Mouse (Mus musculus): Measurements from ENCODE around the gene Atoh7.

Gene Atoh7

DNA sequence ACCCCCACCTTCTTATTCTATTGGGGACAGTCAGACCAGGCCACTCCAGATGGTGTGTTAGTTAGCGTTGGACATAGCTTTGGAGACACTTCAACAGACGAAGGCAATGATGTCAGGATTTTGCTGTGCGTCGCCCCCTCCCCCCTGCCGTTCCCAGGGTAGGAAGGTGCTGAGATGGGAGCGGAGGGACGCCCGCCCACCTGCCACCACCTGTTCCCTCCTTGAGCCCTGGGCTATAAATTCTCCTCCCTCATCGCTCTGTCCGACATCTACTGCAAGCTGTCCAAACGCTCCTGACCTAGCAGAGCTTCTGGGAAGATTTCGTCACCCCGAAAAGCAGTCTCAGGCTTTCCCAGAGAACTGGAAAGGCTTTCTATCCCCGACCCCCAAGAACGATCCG lies at the start of gene Atoh7:
Gene Atoh7 (plus strand): TSS at position 131 of the 400 bp plus-strand sequence.
- peak; percentile 41 for DNase-seq (ENCODE audit: low read depth, low spot score)

DNA sequence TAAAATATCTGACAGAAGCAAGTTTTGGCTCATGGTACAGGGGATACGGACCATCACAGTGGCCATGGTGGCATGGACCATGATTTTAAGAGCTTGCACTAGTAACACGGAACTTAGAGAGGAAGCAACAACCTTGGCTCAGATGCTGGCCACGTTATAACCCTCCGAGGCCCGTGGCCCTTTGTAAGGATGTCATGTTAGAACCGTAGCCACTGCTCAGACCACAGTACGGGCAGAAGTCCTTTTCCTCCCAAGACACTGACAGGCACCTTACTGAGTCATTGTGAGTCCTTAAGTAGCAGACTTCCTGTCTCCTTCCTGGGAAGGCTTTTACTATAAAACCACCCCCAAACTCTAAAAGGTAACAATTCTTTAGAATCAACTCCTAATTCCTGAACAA lies 48.2 kb upstream of the Atoh7 start:
- DNase-seq (ENCODE audit: low read depth, low spot score): no peak

DNA sequence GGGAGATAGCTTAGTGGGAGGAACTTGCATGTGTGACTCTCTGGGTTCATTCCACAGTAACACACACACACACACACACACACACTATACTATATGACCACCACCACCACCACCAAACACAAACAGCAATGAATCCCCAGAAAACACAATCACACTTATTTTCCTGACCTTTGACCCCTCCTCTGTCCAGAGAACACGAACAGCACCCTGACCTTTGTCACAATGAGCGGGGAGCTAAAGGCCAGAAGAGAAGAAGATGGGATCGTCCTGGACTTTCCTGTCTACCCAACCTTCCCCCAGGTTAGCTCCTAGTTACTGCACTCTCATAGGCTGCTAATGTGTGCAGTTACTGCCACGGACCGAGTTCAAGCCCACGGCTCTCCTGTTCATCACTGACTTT lies 47.4 kb upstream of the Atoh7 start:
- DNase-seq (ENCODE audit: low read depth, low spot score): no peak

DNA sequence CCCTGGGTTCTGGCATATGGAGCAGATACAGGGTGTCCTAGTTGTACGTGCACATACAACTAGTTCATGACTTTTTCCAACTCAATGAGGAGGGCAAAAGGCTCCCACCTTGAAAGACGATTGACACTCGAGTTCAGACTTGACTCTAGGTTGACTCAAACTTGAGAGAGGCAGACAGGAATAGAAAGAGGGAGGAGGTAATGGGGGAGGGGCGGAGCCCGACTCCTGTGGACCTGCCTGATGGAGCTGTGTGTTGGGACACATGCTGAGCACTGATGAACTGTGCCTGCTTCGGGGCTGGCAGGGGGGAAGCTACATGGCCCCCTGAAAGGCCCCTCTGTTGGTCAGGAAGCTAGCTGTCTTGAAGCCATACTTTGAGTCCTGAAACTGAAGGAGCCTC lies 46.4 kb upstream of the Atoh7 start:
- DNase-seq (ENCODE audit: low read depth, low spot score): peak; percentile 46

DNA sequence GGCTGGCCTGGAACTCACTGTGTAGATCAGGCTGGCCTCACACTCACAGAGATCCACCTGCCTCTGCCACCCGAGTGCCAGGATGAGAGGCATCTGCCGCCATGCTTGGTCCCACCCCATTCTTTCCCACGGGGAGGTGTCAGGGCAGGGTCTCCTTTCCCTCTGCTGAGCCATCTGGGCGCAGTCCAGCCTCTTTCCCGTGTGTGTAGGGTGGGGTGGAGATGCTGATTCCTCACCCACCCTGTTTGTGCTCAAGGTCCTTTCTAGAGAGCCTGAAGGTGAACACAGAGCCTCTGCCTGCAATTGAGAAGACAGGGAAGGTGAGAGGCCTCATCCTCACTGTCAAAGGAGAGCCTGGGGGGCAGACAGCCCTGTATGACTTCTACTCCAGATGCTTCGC lies 45.4 kb upstream of the Atoh7 start:
- DNase-seq (ENCODE audit: low read depth, low spot score): peak; percentile 58

DNA sequence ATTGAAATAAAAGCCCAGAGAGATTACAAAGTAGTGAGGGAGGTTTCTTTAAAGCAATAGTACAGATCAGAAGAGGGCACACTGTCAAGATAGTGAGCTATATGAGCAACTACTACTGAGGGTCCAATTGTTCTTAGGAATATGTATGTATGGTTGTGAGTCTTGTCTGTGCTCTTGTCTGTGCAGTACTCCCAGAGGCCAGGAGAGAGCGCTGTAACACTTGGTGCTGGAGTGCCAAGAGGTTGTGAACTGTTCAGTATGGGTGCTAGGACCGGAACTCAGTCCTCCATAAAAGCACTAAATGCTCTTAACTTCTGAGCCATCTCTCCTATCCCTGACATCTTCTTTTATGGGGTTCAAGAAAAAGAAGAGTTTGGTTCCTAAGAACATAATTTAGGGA lies 44.9 kb upstream of the Atoh7 start:
- peak; percentile 70 for DNase-seq (ENCODE audit: low read depth, low spot score)

DNA sequence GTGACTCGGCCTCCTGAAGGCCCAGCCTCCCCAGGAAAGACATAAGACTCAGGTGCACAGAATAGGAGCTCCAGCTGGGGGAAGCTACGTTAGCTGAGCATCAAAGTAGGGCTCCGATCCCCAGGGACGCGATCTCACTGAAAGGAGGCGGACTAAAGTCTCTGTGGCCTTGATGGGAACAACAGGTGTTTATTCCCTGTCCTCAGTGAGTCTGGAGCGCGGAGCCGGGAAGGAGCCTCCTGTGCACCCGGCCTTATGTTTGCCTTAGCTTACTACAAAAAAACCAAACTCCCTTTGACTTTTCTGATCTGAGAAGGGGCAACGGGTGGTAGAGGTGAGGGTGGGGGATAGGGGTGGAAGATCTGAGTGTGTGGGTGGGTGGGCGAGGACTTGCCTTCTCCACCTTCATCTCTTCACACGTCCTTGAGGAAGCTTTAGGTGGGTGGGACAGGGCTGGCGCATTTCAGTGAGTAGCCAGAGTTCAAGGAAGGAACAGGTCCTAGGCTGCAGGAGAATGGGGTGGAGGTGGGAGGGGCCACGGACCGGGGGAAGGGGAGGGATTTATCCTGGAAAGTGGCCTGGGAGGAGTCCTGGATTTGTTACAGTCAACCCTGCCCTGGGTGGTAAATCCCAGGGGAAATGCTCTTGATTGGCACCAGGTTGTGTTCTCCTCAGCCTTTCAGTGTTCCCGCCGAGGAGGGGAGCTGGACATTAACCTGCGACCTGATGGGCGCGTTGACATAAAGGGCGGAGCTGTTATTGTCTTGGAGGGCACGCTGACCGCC lies 42.3 kb upstream of the Atoh7 start:
- DNase-seq (ENCODE audit: low read depth, low spot score): peak; percentile 82

DNA sequence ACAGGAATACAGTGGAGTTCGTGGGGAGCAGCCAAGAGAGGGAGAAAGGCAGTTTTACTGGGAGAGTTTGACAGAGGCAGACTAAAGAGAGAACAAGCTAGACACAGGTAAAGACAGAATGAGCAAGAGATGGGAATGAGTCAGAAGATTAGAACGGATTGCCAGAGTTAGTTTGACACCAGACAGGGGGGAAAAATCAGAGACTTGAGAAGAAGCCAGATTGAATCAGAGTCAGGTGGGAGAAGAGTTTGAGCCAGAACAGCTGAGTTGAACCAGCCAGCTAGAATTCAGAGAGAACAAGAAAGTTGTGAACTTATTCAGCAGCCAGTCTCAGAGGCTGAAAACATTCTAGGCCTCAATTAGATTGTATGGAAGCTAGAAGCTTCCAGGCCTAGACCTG lies 39.6 kb upstream of the Atoh7 start, which contains the start of gene Pbld1:
Gene Pbld1 (plus strand): TSS at position 301 of the 400 bp plus-strand sequence.
- no peak for DNase-seq (ENCODE audit: low read depth, low spot score)

DNA sequence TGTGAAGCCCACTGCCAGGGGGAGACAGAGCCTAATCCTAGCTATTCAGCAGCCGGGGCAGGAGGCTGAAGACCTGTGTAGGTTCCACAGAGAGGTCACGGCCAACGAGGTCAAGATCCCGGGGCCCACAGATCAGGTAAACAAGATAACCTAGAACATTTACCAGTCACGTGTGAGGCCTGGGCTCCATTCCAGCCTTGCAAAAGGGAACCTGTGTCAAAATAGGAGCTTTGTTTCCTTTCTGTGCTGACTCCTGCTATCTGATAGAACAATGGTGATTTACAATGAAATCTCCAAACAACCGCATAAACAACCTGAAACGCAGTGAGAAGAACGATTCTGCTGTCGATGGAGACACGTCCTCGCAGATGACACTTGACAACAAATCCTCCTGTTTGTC lies 39.0 kb upstream of the Atoh7 start:
- no peak for DNase-seq (ENCODE audit: low read depth, low spot score)

DNA sequence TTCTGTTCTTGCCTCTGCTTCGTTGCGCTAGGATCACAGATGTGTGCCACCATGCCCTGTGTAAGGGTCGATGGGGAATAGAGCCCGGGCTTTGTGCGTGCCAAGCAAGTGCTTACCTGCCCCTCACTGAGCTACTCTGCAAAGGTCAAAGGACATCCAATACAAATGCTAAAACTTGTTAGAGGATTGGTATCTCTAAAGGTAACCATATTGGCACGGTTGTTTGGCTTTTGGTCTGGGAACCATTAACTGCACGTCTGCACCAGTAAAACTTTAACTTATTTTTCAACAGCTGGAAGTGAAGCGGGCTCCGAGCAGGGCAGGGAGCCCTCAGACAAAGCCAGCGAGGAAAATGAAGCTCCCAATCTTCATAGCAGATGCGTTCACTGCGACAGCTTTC lies 38.2 kb upstream of the Atoh7 start:
- DNase-seq (ENCODE audit: low read depth, low spot score): no peak

DNA sequence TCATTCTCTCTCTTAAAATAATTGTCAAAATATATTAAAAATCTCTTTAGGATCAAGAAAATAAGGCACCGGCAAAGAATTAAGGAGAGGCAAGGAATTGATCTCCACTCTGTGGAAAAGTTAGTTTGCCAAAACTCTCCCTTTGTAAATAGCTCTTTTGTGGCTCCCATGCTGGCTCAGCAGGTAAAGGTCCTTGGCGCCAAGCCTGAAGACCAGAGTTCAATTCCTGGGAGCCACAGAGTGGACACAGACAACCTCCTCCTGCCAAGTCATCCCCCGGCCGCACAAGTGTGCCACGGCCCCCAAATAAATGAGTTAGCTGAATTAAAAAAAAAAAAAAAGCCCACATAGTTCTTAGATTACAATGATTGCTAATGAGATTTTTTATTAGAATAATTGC lies 36.8 kb upstream of the Atoh7 start:
- DNase-seq (ENCODE audit: low read depth, low spot score): no peak

DNA sequence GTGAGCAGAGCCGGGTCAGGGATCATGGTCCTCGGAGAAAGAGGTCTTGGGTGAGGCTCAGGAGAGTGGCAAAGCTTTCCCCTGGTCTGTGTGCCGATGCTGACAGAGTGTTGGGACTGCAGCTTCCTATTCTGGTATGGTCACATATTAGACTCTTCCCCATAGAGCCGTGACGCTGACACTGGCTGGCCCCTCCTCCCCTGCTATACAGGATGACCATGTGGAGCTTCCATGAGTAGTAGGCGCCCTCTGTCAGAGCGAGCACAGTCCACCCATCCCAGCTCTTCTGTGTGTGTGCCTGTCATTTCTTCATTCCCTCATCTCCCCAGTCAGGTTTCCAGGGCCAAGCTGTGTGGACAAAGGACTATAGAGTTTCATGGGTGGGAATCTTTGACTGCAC lies 36.1 kb upstream of the Atoh7 start:
- no peak for DNase-seq (ENCODE audit: low read depth, low spot score)

DNA sequence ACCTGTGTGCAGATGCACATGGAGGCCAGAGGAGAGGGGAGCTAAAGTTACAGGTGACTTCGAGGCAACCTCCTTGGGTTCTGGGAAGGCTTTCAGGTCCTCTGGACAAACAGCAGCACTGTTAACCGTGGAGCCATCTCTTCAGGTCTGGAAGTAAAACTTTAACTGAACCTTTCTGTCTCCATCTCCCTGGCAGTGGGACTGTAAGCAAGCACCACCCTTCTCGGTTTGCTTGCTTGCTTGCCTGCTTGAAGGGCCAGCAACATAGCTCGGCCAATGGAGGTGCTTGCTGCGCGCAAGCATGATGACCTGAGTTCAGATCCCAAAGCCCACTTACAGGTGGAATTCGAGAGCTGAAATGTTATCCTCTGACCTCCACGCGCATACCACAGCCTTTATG lies 34.9 kb upstream of the Atoh7 start:
- no peak for DNase-seq (ENCODE audit: low read depth, low spot score)

DNA sequence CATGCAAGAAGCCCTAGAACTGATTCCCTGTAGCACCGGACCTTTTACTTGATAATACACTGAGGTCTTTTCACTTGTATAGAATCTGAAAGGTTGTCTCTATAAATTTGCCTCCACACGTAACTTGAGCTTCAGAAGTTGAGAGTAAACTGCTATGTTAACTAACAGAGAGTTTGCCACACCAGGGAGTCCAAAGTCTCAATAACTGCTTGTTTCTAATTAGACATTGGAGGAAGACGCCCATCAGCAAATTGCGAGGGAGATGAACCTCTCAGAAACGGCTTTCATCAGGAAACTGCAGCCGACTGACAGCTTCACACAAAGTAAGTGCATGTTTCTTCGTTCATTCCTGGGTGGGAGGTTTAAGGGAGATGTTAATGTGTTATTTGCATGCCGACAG lies 33.9 kb upstream of the Atoh7 start:
- DNase-seq (ENCODE audit: low read depth, low spot score): no peak

DNA sequence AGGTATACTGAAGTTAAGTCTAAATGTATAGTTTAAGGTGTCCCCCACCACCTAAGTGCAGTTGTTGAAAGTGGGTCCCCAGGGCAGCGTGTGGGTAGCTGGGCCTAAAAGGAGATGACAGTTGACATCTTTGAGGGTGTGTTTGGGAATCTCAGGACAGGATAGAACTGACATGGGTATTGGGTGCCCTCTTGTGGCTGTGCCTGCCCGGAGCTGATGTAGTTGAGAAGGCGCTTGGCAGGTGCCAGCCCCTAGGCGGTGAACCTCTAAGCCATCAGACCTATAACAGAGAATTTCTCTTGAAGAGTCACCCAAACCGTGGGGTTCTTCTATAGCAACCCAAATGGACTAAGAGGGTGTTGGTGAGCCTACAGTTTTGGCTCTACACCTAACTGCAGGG lies 33.5 kb upstream of the Atoh7 start:
- peak; percentile 79 for DNase-seq (ENCODE audit: low read depth, low spot score)

DNA sequence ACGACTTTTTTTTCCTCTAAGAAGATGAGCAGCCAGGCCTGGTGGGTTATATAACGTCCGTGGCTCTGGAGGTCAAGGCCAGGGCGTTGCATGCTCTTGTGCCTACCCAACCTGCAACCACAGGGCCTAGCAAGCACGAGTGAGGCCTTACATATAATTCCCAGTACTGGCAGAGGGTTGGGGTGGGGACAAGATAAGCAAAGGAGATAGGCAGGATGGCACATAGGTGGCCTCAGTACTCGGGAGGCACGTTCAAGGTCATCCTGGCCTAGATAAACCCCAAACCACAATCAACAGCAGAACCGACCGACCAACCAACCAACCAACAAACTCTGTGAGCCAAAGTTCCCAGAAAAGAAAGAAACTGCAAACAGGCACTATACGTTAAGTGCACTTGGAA lies 13.1 kb upstream of the Atoh7 start:
- DNase-seq (ENCODE audit: low read depth, low spot score): no peak

DNA sequence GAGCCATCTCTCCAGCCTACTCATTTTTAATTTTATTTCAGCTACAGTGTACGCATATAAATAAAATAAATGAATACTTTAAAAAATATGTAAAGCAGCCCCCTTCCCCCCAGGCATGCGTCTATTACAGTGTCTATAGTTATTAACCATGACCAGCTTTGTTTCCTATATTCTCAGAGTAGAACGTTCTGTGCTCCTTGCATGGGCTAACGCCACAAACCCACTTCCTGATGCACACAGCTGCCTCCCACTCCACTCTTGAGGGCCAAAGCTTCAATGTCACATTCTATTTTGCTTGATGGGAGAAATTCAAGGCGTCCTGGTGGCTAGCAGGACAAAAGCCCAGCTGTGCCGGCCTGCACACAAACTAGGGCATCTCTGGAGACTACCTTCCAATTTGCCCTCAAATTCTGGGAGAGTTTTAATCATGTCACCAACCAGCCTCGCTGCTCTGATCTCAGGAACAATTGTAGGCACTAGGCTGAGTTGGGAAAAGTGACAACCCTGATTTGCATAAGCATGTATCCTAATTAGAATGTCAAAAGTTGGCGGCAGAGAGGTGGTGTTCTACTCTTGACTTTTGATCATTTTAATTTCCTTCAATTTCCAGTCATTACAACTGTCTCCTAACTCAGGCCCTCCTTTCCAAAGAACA lies 10.2 kb upstream of the Atoh7 start:
- peak; percentile 78 for DNase-seq (ENCODE audit: low read depth, low spot score)

DNA sequence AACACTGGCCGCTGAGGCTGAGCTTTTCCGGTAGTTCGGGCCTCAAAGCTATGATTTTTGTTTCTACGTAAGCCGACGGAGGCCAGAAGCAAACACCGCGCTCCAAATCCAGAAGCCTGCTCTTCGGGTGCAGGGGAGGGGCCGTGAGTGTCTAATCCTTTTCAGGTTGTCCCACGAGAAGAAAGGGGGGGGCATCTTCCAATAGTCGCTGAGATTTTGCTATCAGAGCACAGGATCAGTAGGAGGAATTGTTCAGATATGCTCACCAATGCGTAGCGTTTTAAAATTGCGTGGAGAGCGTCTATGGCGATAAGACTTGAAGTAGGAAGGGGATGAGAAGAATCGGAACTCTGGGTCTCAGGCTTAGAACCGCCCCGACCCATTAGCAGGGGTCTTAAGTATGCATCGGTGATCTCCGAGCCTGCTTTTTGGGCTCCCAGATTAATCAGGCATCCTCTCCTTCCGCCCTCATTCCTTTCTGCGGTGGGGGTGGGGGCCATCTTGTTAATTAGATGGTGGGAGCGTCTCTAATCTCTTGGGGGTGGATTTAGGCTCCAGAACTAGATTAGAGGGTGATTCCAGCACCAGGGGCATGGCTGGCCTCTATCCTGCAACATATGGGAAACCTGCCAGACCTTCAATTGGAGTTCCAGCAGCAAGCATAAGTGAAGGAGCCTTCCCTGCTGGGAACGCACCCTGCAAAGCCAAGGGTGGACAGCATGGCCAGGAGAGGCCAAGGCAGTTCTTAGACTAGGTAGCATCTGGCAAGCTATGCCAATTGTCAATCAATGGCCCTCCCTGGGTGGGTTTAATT lies 9.5 kb upstream of the Atoh7 start:
- DNase-seq (ENCODE audit: low read depth, low spot score): no peak

DNA sequence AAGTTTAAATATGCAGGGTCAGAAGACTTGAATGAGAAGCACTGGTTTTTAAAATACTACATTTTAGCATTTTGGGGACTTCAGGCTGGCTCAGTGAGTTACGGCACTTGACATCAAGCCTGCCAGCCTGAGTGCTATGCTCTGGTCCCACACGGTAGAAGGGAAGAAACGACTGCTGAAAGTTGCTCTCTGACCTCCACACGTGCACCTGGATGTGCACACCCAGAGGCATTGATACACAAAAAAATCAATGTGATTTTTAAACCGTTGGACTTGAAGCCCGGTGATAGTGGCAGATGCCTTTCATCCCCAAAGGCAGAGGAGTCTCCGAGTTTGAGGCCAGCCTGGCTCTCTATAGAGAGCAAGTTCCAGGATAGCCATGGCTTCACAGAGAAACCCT lies 7.5 kb upstream of the Atoh7 start:
- DNase-seq (ENCODE audit: low read depth, low spot score): no peak

DNA sequence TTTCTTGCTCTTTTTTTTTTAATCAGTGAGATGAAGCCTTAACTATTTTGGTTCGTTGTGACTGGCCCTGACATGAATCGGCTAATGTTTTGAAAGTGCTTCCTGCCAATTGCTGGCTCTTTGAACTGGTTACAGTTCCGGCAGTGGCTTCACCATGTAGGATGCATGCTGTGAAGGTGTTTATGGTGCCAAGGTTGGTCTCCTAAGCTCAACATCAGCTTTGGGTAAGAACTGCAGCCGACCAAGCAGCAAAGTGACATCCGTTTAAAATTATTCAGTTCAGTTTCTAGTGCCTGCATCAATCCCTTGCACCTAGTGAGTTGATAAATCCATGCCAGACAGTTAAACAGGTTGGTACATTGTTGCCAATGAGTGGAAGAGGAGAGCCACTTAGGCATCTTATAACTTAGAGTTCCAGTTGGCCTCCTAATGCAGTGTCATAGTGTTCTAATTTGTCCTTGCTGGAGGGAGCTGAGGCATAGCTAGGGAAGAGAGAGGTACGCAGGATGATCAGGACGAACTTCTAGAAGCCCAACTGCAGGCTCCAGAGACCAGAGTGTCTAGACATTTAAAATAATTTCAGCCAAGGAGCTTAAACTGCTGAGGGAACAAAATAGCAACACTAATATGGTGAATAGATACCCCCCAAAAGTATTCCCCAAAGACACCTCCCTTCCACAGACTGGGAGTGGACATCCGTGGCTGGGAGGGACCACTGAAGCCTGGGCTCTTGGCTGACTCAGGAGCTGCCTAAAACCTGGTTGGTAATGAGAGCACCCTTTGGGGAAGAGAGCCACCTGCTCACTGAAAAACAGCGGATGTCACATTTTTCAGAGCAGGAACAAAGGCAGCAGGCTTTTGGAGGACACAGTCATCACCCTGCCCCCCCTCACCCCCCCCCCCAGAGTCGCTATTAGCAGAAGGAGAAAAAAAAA lies 6.6 kb upstream of the Atoh7 start:
- no peak for DNase-seq (ENCODE audit: low read depth, low spot score)

DNA sequence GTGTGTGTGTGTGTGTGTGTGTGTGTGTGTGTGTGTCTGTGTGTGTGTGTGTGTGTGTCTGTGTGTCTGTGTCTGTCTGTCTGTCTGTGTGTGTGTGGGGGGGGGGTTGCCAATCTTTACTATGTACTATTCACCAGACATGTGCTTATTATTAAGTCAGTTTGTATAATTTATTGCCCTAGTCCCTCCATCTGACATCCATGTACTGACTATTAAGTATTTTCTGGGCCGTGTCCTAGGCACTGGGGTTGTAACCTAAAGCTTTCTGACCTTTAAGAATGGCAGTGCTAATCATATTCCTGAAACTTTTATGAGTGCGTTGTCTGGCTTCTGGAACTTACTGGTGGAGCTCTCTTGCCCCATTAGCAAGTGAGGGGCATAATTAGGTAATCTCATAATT lies 2.7 kb upstream of the Atoh7 start:
- DNase-seq (ENCODE audit: low read depth, low spot score): no peak
